Mouse (Mus musculus) limb, embryonic 13.5 days (tissue): ENCODE measurements around the gene Gsdma. TPM values are rescaled to one million over a fixed set of nuclear protein-coding genes. Genes with fewer than 3 reads are reported as not detected.
"Not testable (repeated sequence)": the region's sequence is repeated elsewhere in the genome, so short reads cannot be mapped to it uniquely, and the experiment has no call there.

Source experiments
- ATAC-seq: fragments of 200-750 bp; cut with Nextera tagmentation; 2 replicates; pipeline ENCODE4 v1.8.0; 2017; ENCODE audit warnings: low read depth, moderate number of reproducible peaks, moderate TSS enrichment; ENCODE audit not compliant: low FRiP score
- H3K27ac ChIP-seq: fragments of 300-500 bp; sonication (generic); 2 replicates; pipeline ENCODE4 v1.5.1; 2015; ENCODE audit warnings: inconsistent platforms, mild to moderate bottlenecking, moderate library complexity
- H3K27me3 ChIP-seq: fragments of 300-500 bp; sonication (generic); 2 replicates; pipeline ENCODE4 v1.6.1; 2015; ENCODE audit warnings: mild to moderate bottlenecking, inconsistent platforms
- H3K36me3 ChIP-seq: fragments of 300-500 bp; sonication (generic); 2 replicates; pipeline ENCODE4 v1.6.1; 2015; ENCODE audit warnings: inconsistent platforms, mild to moderate bottlenecking, moderate library complexity
- H3K4me1 ChIP-seq: fragments of 300-500 bp; sonication (generic); 2 replicates; pipeline ENCODE4 v1.6.1; 2015; ENCODE audit warnings: inconsistent platforms
- H3K4me2 ChIP-seq: fragments of 300-500 bp; sonication (generic); replicated peaks from 2 replicates; pipeline ENCODE4 v1.6.1; 2015; ENCODE audit warnings: inconsistent platforms, mild to moderate bottlenecking, moderate library complexity
- H3K4me3 ChIP-seq: fragments of 300-500 bp; sonication (generic); 2 replicates; pipeline ENCODE4 v1.5.1; 2015; ENCODE audit warnings: moderate library complexity, mild to moderate bottlenecking, inconsistent platforms
- H3K9ac ChIP-seq: fragments of 300-500 bp; sonication (generic); 2 replicates; pipeline ENCODE4 v1.6.1; 2015; ENCODE audit warnings: mild to moderate bottlenecking, inconsistent platforms
- H3K9me3 ChIP-seq: fragments of 300-500 bp; sonication (generic); 2 replicates; pipeline ENCODE4 v1.6.1; 2016; ENCODE audit warnings: inconsistent platforms
- WGBS: fragments of 180-500 bp; shearing (Covaris S2); methylation state at CpG from one replicate; pipeline ENCODE4 v1.1.7; 2015; 5-methylcytosine and 5-hydroxymethylcytosine counted together
- polyA plus RNA-seq: library from polyadenylated mRNA; unstranded; fragments of >200 nt; fragmentation: Nextera tagmentation; extraction: Ambion mirVana; gene quantifications from 2 replicates; pipeline ENCODE4 v1.2.1, GENCODE M21; 2015

Gsdma gene
- polyA plus RNA-seq, 1 experiment from 2014 or later, result 0.10 TPM

GRCm38 (mm10) chr11:98712009-98712408 is 47.9 kb downstream of the Gsdma start:
- not testable (repeated sequence) for H3K4me3 ChIP-seq, H3K4me2 ChIP-seq, H3K27ac ChIP-seq, H3K9ac ChIP-seq, H3K9me3 ChIP-seq, H3K4me1 ChIP-seq, ATAC-seq, H3K27me3 ChIP-seq
- WGBS, result 92% methylated on average over 6 of the region's 6 CpGs
- peaks cover 90% of the 10 kb centered on the region for H3K36me3 ChIP-seq

- ATAC-seq, result no peak
- peaks cover 85% of the 10 kb centered on the region for H3K36me3 ChIP-seq
These were observed 49.6 kb downstream of the Gsdma start for GRCm38 (mm10) chr11:98713703-98714102.

GRCm38 (mm10) chr11:98715946-98716345 is 51.8 kb downstream of the Gsdma start:
- H3K27me3 ChIP-seq, result no peaks in the 10 kb centered on the region
- no peak overlapping the region for H3K27ac ChIP-seq
- H3K36me3 ChIP-seq, result peaks cover 72% of the 10 kb centered on the region
- no peak for ATAC-seq
- H3K4me3 ChIP-seq, result no peak overlapping the region
- no peak overlapping the region for H3K9ac ChIP-seq
- WGBS, result 91% methylated on average over 9 of the region's 9 CpGs
- H3K9me3 ChIP-seq, result no peaks in the 10 kb centered on the region
- H3K4me1 ChIP-seq, result peaks cover 11% of the 10 kb centered on the region
- H3K4me2 ChIP-seq, result no peak overlapping the region

More at GRCm38 (mm10) chr11:98713703-98714102, 49.6 kb downstream of the Gsdma start:
- no peak overlapping the region for H3K4me3 ChIP-seq
- no peaks in the 10 kb centered on the region for H3K9me3 ChIP-seq
- H3K9ac ChIP-seq, result no peak overlapping the region
- H3K4me2 ChIP-seq, result no peak overlapping the region
- no peaks in the 10 kb centered on the region for H3K27me3 ChIP-seq
- WGBS, result 83% methylated on average over 12 of the region's 12 CpGs
- H3K27ac ChIP-seq, result no peak overlapping the region
- peaks cover 10% of the 10 kb centered on the region for H3K4me1 ChIP-seq

GRCm38 (mm10) chr11:98717904-98718303 is 53.8 kb downstream of the Gsdma start:
- peak overlapping the region; percentile 28; the same call in 1 of the 2 replicates for H3K27ac ChIP-seq
- no peak for ATAC-seq

GRCm38 (mm10) chr11:98720756-98721155 is 56.6 kb downstream of the Gsdma start:
- 71% methylated on average over 2 of the region's 2 CpGs for WGBS
- no peak for ATAC-seq
- peaks cover 41% of the 10 kb centered on the region for H3K36me3 ChIP-seq

More at GRCm38 (mm10) chr11:98717904-98718303, 53.8 kb downstream of the Gsdma start:
- WGBS, result 19% methylated on average over 13 of the region's 13 CpGs
- no peak overlapping the region for H3K4me3 ChIP-seq
- peaks cover 20% of the 10 kb centered on the region for H3K4me1 ChIP-seq
- H3K9me3 ChIP-seq, result no peaks in the 10 kb centered on the region
- H3K4me2 ChIP-seq, result no peak overlapping the region
- peak overlapping the region; percentile 6; the same call in 1 of the 2 replicates for H3K9ac ChIP-seq
- H3K36me3 ChIP-seq, result peaks cover 56% of the 10 kb centered on the region
- no peaks in the 10 kb centered on the region for H3K27me3 ChIP-seq

GRCm38 (mm10) chr11:98721458-98722226 is 57.5 kb downstream of the Gsdma start:
- Histone ChIP-seq H3K36me3 (peaks cover 41% of the 10 kb centered on the region), H3K27me3 (no peaks in the 10 kb centered on the region), H3K9ac (no peak overlapping the region), H3K9me3 (no peaks in the 10 kb centered on the region), H3K4me3 (no peak overlapping the region), H3K27ac (peak overlapping the region; percentile 29; the same call in 1 of the 2 replicates), H3K4me2 (no peak overlapping the region; the same call in 1 of the 2 replicates), H3K4me1 (peaks cover 20% of the 10 kb centered on the region)
- WGBS, result 39% methylated on average over 24 of the region's 24 CpGs
- peak; percentile 9; the same call in 1 of the 2 replicates for ATAC-seq

More at GRCm38 (mm10) chr11:98720756-98721155, 56.6 kb downstream of the Gsdma start:
- Histone ChIP-seq H3K27ac (no peak overlapping the region), H3K27me3 (no peaks in the 10 kb centered on the region), H3K4me1 (peaks cover 20% of the 10 kb centered on the region), H3K9me3 (no peaks in the 10 kb centered on the region), H3K4me3 (no peak overlapping the region), H3K4me2 (no peak overlapping the region), H3K9ac (no peak overlapping the region)

- Histone ChIP-seq H3K36me3 (peaks cover 38% of the 10 kb centered on the region), H3K27me3 (no peaks in the 10 kb centered on the region), H3K4me2 (no peak overlapping the region), H3K9ac (no peak overlapping the region), H3K9me3 (no peaks in the 10 kb centered on the region), H3K27ac (no peak overlapping the region), H3K4me1 (peaks cover 16% of the 10 kb centered on the region), H3K4me3 (no peak overlapping the region)
- WGBS, result 75% methylated on average over 7 of the region's 7 CpGs
- no peak for ATAC-seq
These were observed 58.9 kb downstream of the Gsdma start for GRCm38 (mm10) chr11:98723098-98723497.

GRCm38 (mm10) chr11:98725926-98726506 is 61.9 kb downstream of the Gsdma start:
- Histone ChIP-seq H3K4me1 (peaks cover 16% of the 10 kb centered on the region), H3K27me3 (no peaks in the 10 kb centered on the region), H3K4me2 (no peak overlapping the region), H3K9me3 (no peaks in the 10 kb centered on the region), H3K4me3 (no peak overlapping the region), H3K36me3 (peaks cover 32% of the 10 kb centered on the region), H3K27ac (no peak overlapping the region), H3K9ac (no peak overlapping the region)
- ATAC-seq, result no peak
- WGBS, result 93% methylated on average over 15 of the region's 15 CpGs

Other genes with a start within 250 kb of the Gsdma start
- gene Mien1, start 225.4 kb upstream of the Gsdma start, polyA plus RNA-seq, result 76.0 and 79.4 TPM in 2 replicates
- gene Grb7, start 218.0 kb upstream of the Gsdma start, polyA plus RNA-seq, result 5.2 and 6.7 TPM in 2 replicates
- 0.49 and 0.52 TPM in 2 replicates for gene Ikzf3, start 118.3 kb upstream of the Gsdma start, polyA plus RNA-seq
- gene Zpbp2, start 113.3 kb upstream of the Gsdma start, polyA plus RNA-seq, result 0.11 and 0.31 TPM in 2 replicates
- 82.8 and 83.6 TPM in 2 replicates for gene Ormdl3, start 77.0 kb upstream of the Gsdma start, polyA plus RNA-seq
- not detected in 2 replicates for gene Lrrc3c, start 66.1 kb upstream of the Gsdma start, polyA plus RNA-seq
- gene Gm12355, start 38.7 kb upstream of the Gsdma start, polyA plus RNA-seq, result 1.2 and 1.4 TPM in 2 replicates
- not detected in 2 replicates for gene Gsdma3, start 38.0 kb upstream of the Gsdma start, polyA plus RNA-seq
- gene Gsdma2, start 17.6 kb upstream of the Gsdma start, polyA plus RNA-seq, result not detected in 2 replicates
- gene Psmd3, start 18.2 kb downstream of the Gsdma start, polyA plus RNA-seq, result 210 and 212 TPM in 2 replicates
- not detected in 2 replicates for gene Csf3, start 36.9 kb downstream of the Gsdma start, polyA plus RNA-seq
- 56.0 and 61.0 TPM in 2 replicates for gene Med24, start 65.1 kb downstream of the Gsdma start, polyA plus RNA-seq
- 34.1 and 34.3 TPM in 2 replicates for gene Thra, start 76.3 kb downstream of the Gsdma start, polyA plus RNA-seq
- 0.93 and 1.1 TPM in 2 replicates for gene Nr1d1, start 111.0 kb downstream of the Gsdma start, polyA plus RNA-seq
- gene Msl1, start 131.2 kb downstream of the Gsdma start, polyA plus RNA-seq, result 28.9 and 29.2 TPM in 2 replicates
- gene Casc3, start 140.6 kb downstream of the Gsdma start, polyA plus RNA-seq, result 39.5 and 40.0 TPM in 2 replicates
- 4.2 and 4.4 TPM in 2 replicates for gene Rapgefl1, start 172.4 kb downstream of the Gsdma start, polyA plus RNA-seq
- 4.9 and 5.4 TPM in 2 replicates for gene Wipf2, start 199.3 kb downstream of the Gsdma start, polyA plus RNA-seq
- 31.4 and 32.3 TPM in 2 replicates for gene Cdc6, start 243.4 kb downstream of the Gsdma start, polyA plus RNA-seq